Mouse (Mus musculus): ENCODE data around the gene Fn3krp.
A peak's percentile ranks its signal among the peaks of the same experiment; 100 is the strongest.

Gene Fn3krp

GRCm38 (mm10) chr11:121420830-121421552, at the start of gene Fn3krp:
Fn3krp (plus strand) TSS chr11:121421401.
- peak; percentile 100 for DNase-seq (ENCODE audit: low spot score)

- DNase-seq (ENCODE audit: low spot score): no peak
These were observed 47.9 kb upstream of the Fn3krp start for GRCm38 (mm10) chr11:121373305-121373704.

GRCm38 (mm10) chr11:121378644-121379043, 42.6 kb upstream of the Fn3krp start:
- DNase-seq (ENCODE audit: low spot score): no peak

- DNase-seq (ENCODE audit: low spot score): no peak
These were observed 40.9 kb upstream of the Fn3krp start for GRCm38 (mm10) chr11:121380294-121380693.

GRCm38 (mm10) chr11:121387750-121388553, 33.2 kb upstream of the Fn3krp start, which contains the start of gene Rab40b:
Rab40b (minus strand) TSS chr11:121388251.
- peak; percentile 83 for DNase-seq (ENCODE audit: low spot score)

- no peak for DNase-seq (ENCODE audit: low spot score)
These were observed 32.7 kb upstream of the Fn3krp start for GRCm38 (mm10) chr11:121388554-121388945.

GRCm38 (mm10) chr11:121390793-121391192, 30.4 kb upstream of the Fn3krp start:
- no peak for DNase-seq (ENCODE audit: low spot score)

- DNase-seq (ENCODE audit: low spot score): no peak
These were observed 28.8 kb upstream of the Fn3krp start for GRCm38 (mm10) chr11:121392405-121392804.

- DNase-seq (ENCODE audit: low spot score): no peak
These were observed 13.6 kb upstream of the Fn3krp start for GRCm38 (mm10) chr11:121407366-121408155.

- DNase-seq (ENCODE audit: low spot score): no peak
These were observed 6.4 kb upstream of the Fn3krp start for GRCm38 (mm10) chr11:121414762-121415161.

- no peak for DNase-seq (ENCODE audit: low spot score)
These were observed 5.8 kb upstream of the Fn3krp start for GRCm38 (mm10) chr11:121415351-121415750.

- DNase-seq (ENCODE audit: low spot score): no peak
These were observed 3.2 kb upstream of the Fn3krp start for GRCm38 (mm10) chr11:121417971-121418370.

GRCm38 (mm10) chr11:121418932-121419331, 2.3 kb upstream of the Fn3krp start:
- no peak for DNase-seq (ENCODE audit: low spot score)

- DNase-seq (ENCODE audit: low spot score): no peak
These were observed 822 bp upstream of the Fn3krp start for GRCm38 (mm10) chr11:121420379-121420778.

- DNase-seq (ENCODE audit: low spot score): no peak
These were observed 462 bp downstream of the Fn3krp start for GRCm38 (mm10) chr11:121421553-121422173.

- DNase-seq (ENCODE audit: low spot score): peak; percentile 91
These were observed 12.2 kb downstream of the Fn3krp start for GRCm38 (mm10) chr11:121433397-121433796.

GRCm38 (mm10) chr11:121434156-121435155, 13.3 kb downstream of the Fn3krp start, which contains the start of gene Fn3k:
Fn3k (plus strand) TSS chr11:121434913.
- DNase-seq (ENCODE audit: low spot score): peak; percentile 86

GRCm38 (mm10) chr11:121437236-121437635, 16.0 kb downstream of the Fn3krp start:
- DNase-seq (ENCODE audit: low spot score): no peak

- DNase-seq (ENCODE audit: low spot score): no peak
These were observed 18.6 kb downstream of the Fn3krp start for GRCm38 (mm10) chr11:121439686-121440292.

- no peak for DNase-seq (ENCODE audit: low spot score)
These were observed 20.5 kb downstream of the Fn3krp start for GRCm38 (mm10) chr11:121441653-121442052.

Data from c-Kit-positive CD71-positive TER-119-positive erythroid progenitor cells, embryonic 14.5 days (primary cell).